Mouse (Mus musculus) liver, embryonic 14.5 days (tissue): ENCODE data around the gene Fbxw5.

Experiments
- CTCF ChIP-seq: IDR thresholded peaks from 2 replicates; pipeline ENCODE4 v1.5.1; 2016; ENCODE audit warnings: antibody characterized with exemption, low read depth, control low read depth
- EP300 ChIP-seq: IDR thresholded peaks from 2 replicates; pipeline ENCODE4 v1.6.1; 2016; ENCODE audit warnings: antibody characterized with exemption, low read depth

GRCm38 (mm10) chr2:25465256-25465655, 35.3 kb upstream of the Fbxw5 start:
- TF ChIP-seq CTCF (no peak), EP300 (no peak)
